In the genomic region with DNA sequence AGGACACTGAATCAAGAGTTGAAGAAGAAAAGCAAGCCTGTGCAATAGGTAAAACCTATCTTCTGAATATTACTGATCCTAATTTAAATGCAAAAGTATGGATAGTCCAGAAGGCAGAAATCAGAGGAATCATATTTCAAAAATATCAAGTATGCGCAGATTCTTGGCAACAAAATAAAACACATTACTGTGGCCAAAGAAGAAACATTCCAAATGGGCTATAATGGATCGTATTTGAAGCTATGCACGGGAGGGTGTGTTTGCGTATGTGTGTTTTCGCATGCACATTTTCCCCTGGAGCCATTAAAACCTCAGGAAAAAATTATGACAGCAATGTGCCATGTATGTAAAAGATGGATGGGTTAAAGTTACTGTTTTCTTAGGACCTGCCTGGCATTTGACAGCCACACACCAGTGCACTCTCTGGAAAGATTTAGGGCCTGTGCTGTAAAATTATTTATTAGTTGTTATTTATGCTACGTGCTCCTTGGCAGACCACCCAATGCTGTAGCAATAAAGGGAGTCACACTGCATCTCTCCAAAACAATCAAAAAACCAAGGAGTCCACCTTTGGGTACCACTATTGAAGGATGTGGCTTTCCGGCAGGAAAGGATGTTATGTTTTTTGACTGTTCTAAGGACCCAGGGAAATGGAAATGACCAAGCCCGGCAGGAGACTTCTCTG, we compare ENCODE assay signal across 30 mouse cellular contexts. TPM values are rescaled to one million over a fixed set of nuclear protein-coding genes. Genes with fewer than 3 reads are reported as not detected.
A peak's percentile ranks its signal among the peaks of the same experiment; 100 is the strongest.
DNase-seq lines count a peak whose midpoint lies in the region; ATAC-seq and TF ChIP-seq lines count a peak whose summit lies in the region.
"Had no signal": no experiment of that assay in that cellular context is flagged by ENCODE, and none has a peak within 500 bp of the region (broad histone marks: within the 10 kb centered on the region; RNA-seq: fewer than 3 reads in every experiment).

No protein-coding gene starts in this region.

- no peak overlapping the region for H3K4me2 ChIP-seq in kidney, postnatal 0 days (ENCODE audit: low read length)
- H3K4me2 ChIP-seq in embryonic facial prominence, embryonic 14.5 days (ENCODE audit: low read depth, low read length) = no peak overlapping the region
- no peak overlapping the region for H3K4me2 ChIP-seq in limb, embryonic 13.5 days (replicated peaks)
- H3K4me2 ChIP-seq: embryonic facial prominence, embryonic 15.5 days; midbrain, embryonic 13.5 days; neural tube, embryonic 12.5 days had no signal

- no peaks in the 10 kb centered on the region for H3K36me3 ChIP-seq in heart, adult 2 months (ENCODE audit: control insufficient read depth, insufficient read depth, low read length)
- H3K36me3 ChIP-seq in kidney, postnatal 0 days (ENCODE audit: insufficient read depth, low read length) = no peaks in the 10 kb centered on the region
- no peaks in the 10 kb centered on the region for H3K36me3 ChIP-seq in embryonic facial prominence, embryonic 14.5 days (ENCODE audit: control insufficient read depth, insufficient read depth, low read length)
- H3K36me3 ChIP-seq in limb, embryonic 13.5 days = no peaks in the 10 kb centered on the region
- H3K36me3 ChIP-seq: embryonic facial prominence, embryonic 15.5 days; hindbrain, embryonic 10.5 days; midbrain, embryonic 13.5 days; neural tube, embryonic 12.5 days had no signal

- no peak overlapping the region for H3K27ac ChIP-seq in heart, adult 2 months
- H3K27ac ChIP-seq in kidney, postnatal 0 days = peak overlapping the region; percentile 25; the same call in 1 of the 2 replicates
- peak overlapping the region; percentile 2; the same call in 1 of the 2 replicates for H3K27ac ChIP-seq in embryonic facial prominence, embryonic 14.5 days (replicated peaks; ENCODE audit: low read depth, low read length)
- H3K27ac ChIP-seq in limb, embryonic 13.5 days = peak overlapping the region; percentile 16; the same call in 1 of the 2 replicates
- H3K27ac ChIP-seq: embryonic facial prominence, embryonic 15.5 days; hindbrain, embryonic 10.5 days; midbrain, embryonic 13.5 days; neural tube, embryonic 12.5 days had no signal

- no peak overlapping the region for H3K9ac ChIP-seq in heart, adult 2 months (ENCODE audit: low read depth, low read length)
- H3K9ac ChIP-seq in kidney, postnatal 0 days (ENCODE audit: low read depth, low read length) = no peak overlapping the region
- no peak overlapping the region for H3K9ac ChIP-seq in embryonic facial prominence, embryonic 14.5 days (ENCODE audit: low read depth, low read length)
- no peak overlapping the region for H3K9ac ChIP-seq in limb, embryonic 13.5 days
- H3K9ac ChIP-seq: embryonic facial prominence, embryonic 15.5 days; forebrain, postnatal 0 days; midbrain, embryonic 13.5 days; neural tube, embryonic 12.5 days had no signal

- intact Hi-C loops in heart, adult 2 months (cut with DNase I) = no loop called here

- peak; percentile 18 for DNase-seq in heart, adult 11 months
- no peak for DNase-seq in heart, adult 2 months
- peak; percentile 77 for DNase-seq in kidney, postnatal 0 days (ENCODE audit: low spot score)
- DNase-seq in kidney, adult 18-20 months = no peak
- peak; percentile 57 for DNase-seq in embryonic facial prominence, embryonic 14.5 days (ENCODE audit: low spot score)
- no peak for DNase-seq in adrenal gland, adult 18-20 months (ENCODE audit: low spot score in 2 of 2)
- DNase-seq: adrenal gland, postnatal 14 days; cerebellum, adult 2 months; cerebellum, postnatal 25 days; forebrain, postnatal 0 days; gastrocnemius, postnatal 25 days; heart, postnatal 10 days; kidney, postnatal 25 days; layer of hippocampus, postnatal 36 days; lung, postnatal 10 days; thymus, adult 18-20 months; thymus, postnatal 4 days had no signal

- H3K27me3 ChIP-seq in heart, adult 2 months (ENCODE audit: control insufficient read depth, insufficient read depth, low read length) = no peaks in the 10 kb centered on the region
- no peaks in the 10 kb centered on the region for H3K27me3 ChIP-seq in kidney, postnatal 0 days (ENCODE audit: insufficient read depth, low read length)
- H3K27me3 ChIP-seq in embryonic facial prominence, embryonic 14.5 days (replicated peaks; ENCODE audit: control insufficient read depth, insufficient read depth, low read length) = no peaks in the 10 kb centered on the region
- no peaks in the 10 kb centered on the region for H3K27me3 ChIP-seq in limb, embryonic 13.5 days
- H3K27me3 ChIP-seq: embryonic facial prominence, embryonic 15.5 days; midbrain, embryonic 13.5 days; neural tube, embryonic 12.5 days had no signal

- H3K4me1 ChIP-seq in heart, adult 2 months (ENCODE audit: control insufficient read depth, insufficient read depth, low read length) = no peaks in the 10 kb centered on the region
- H3K4me1 ChIP-seq in kidney, postnatal 0 days (replicated peaks; ENCODE audit: insufficient read depth, low read length) = 0 out of 2 replicates have a peak, but pooled peaks cover 4% of the 10 kb centered on the region
- H3K4me1 ChIP-seq in embryonic facial prominence, embryonic 14.5 days (ENCODE audit: control insufficient read depth, insufficient read depth, low read length) = peaks cover 9% of the 10 kb centered on the region
- H3K4me1 ChIP-seq in limb, embryonic 13.5 days = peaks cover 30% of the 10 kb centered on the region
- H3K4me1 ChIP-seq: hindbrain, embryonic 10.5 days; midbrain, embryonic 13.5 days; neural tube, embryonic 12.5 days had no signal

- TF ChIP-seq POLR2A in heart, adult 2 months (IDR thresholded peaks at IDR 0.05; ENCODE audit: insufficient read depth, low read depth, low read length) = no peak

- WGBS in heart, adult 2 months = 78% methylated on average over 8 of the region's 8 CpGs
- WGBS in kidney, postnatal 0 days = 49% methylated on average over 8 of the region's 8 CpGs
- WGBS in embryonic facial prominence, embryonic 14.5 days = 44% methylated on average over 8 of the region's 8 CpGs
- WGBS in limb, embryonic 13.5 days = 26% methylated on average over 8 of the region's 8 CpGs

- H3K4me3 ChIP-seq in heart, adult 2 months = no peak overlapping the region
- no peak overlapping the region for H3K4me3 ChIP-seq in kidney, postnatal 0 days (replicated peaks; ENCODE audit: low read depth, low read length)
- no peak overlapping the region for H3K4me3 ChIP-seq in embryonic facial prominence, embryonic 14.5 days (ENCODE audit: low read depth, low read length)
- H3K4me3 ChIP-seq in limb, embryonic 13.5 days = no peak overlapping the region
- H3K4me3 ChIP-seq: embryonic facial prominence, embryonic 15.5 days; hindbrain, embryonic 10.5 days; midbrain, embryonic 13.5 days; neural tube, embryonic 12.5 days had no signal

- TF ChIP-seq EP300 in heart, adult 2 months (IDR thresholded peaks at IDR 0.05; ENCODE audit: insufficient read depth, low read depth, low read length) = no peak

- TF ChIP-seq CTCF in heart, adult 2 months (IDR thresholded peaks at IDR 0.05) = no peak
- no peak for TF ChIP-seq CTCF in kidney, postnatal 0 days (IDR thresholded peaks at IDR 0.05; ENCODE audit: low read depth)

- no peak for ATAC-seq in kidney, postnatal 0 days (replicated peaks; ENCODE audit: low FRiP score, low read depth)
- ATAC-seq in embryonic facial prominence, embryonic 14.5 days (ENCODE audit: low read depth) = no peak
- 0 out of 2 replicates have a peak, but pooled peaks have one; percentile 8 for ATAC-seq in limb, embryonic 13.5 days (ENCODE audit: low FRiP score, low read depth)
- ATAC-seq: forebrain, postnatal 0 days; hindbrain, embryonic 16.5 days; midbrain, embryonic 13.5 days had no signal

- no peaks in the 10 kb centered on the region for H3K79me2 ChIP-seq in heart, adult 2 months (replicated peaks; ENCODE audit: control insufficient read depth, insufficient read depth, low read length)

- no peaks in the 10 kb centered on the region for H3K9me3 ChIP-seq in kidney, postnatal 0 days (replicated peaks; ENCODE audit: low read length)
- H3K9me3 ChIP-seq in embryonic facial prominence, embryonic 14.5 days (ENCODE audit: control insufficient read depth, low read length) = peaks cover 4% of the 10 kb centered on the region; the same call in 1 of the 2 replicates
- H3K9me3 ChIP-seq in limb, embryonic 13.5 days = no peaks in the 10 kb centered on the region
- H3K9me3 ChIP-seq: embryonic facial prominence, embryonic 15.5 days; hindbrain, embryonic 10.5 days; midbrain, embryonic 13.5 days; neural tube, embryonic 12.5 days had no signal

RNA-seq across cellular contexts. Expression of a gene that starts 24.6 kb away (rescaled TPM):
- not detected for total RNA-seq in heart, adult 2 months (2021)
- 0.16 and 0.18 TPM in 2 replicates for polyA plus RNA-seq in heart, adult 2 months (2012; rRNA removed)
- 0.08 and 0.21 TPM in 2 replicates for polyA plus RNA-seq in kidney, postnatal 0 days (2015; fragmentation: Nextera tagmentation; extraction: Ambion mirVana)
- 0.10 and 0.28 TPM in 2 replicates for polyA plus RNA-seq in embryonic facial prominence, embryonic 14.5 days (2014; fragmentation: Nextera tagmentation; extraction: Ambion mirVana)
- polyA plus RNA-seq in limb, embryonic 13.5 days (2015; fragmentation: Nextera tagmentation; extraction: Ambion mirVana) = 0.19 and 0.22 TPM in 2 replicates
- not detected for total RNA-seq in adrenal gland, adult 18-20 months (2021)
- total RNA-seq: adrenal gland, postnatal 14 days; forebrain, postnatal 0 days; gastrocnemius, postnatal 25 days; heart, adult 8-10 months; heart, postnatal 10 days; layer of hippocampus, adult 8-10 months; layer of hippocampus, postnatal 36 days; liver, adult 2 months; megakaryocyte, adult 5-6 weeks had no signal
- polyA plus RNA-seq: cerebellum, adult 2 months; embryonic facial prominence, embryonic 15.5 days; forebrain, postnatal 0 days; hindbrain, embryonic 10.5 days; hindbrain, embryonic 16.5 days; liver, adult 2 months; liver, embryonic 16.5 days; midbrain, embryonic 13.5 days; neural tube, embryonic 12.5 days; spleen, adult 2 months; stomach, embryonic 14.5 days had no signal

RNA-seq across cellular contexts. Expression of a gene that starts 41.9 kb away (rescaled TPM):
- total RNA-seq in heart, adult 2 months (2021) = 10 to 100 TPM; 55.3 to 65.5 TPM
- polyA plus RNA-seq in heart, adult 2 months (2012; rRNA removed) = 29.3 and 35.2 TPM in 2 replicates
- 80.3 and 86.3 TPM in 2 replicates for polyA plus RNA-seq in kidney, postnatal 0 days (2015; fragmentation: Nextera tagmentation; extraction: Ambion mirVana)
- polyA plus RNA-seq in embryonic facial prominence, embryonic 14.5 days (2014; fragmentation: Nextera tagmentation; extraction: Ambion mirVana) = 94.8 and 95.3 TPM in 2 replicates
- polyA plus RNA-seq in limb, embryonic 13.5 days (2015; fragmentation: Nextera tagmentation; extraction: Ambion mirVana) = 86.9 and 89.2 TPM in 2 replicates
- 10 to 100 TPM; 96.4 to 99.1 TPM for total RNA-seq in adrenal gland, adult 18-20 months (2021)

Comparison
In these comparisons a context has a peak if more than half of its experiments do, and no peak if none do; other contexts are left out.
1. DNase-seq: peak in heart, adult 11 months (single experiment), kidney, postnatal 0 days (single experiment) and embryonic facial prominence, embryonic 14.5 days (single experiment); none in heart, adult 2 months (0 of 2), kidney, adult 18-20 months (single experiment) and adrenal gland, adult 18-20 months (0 of 2).